Mouse (Mus musculus) bone marrow, adult 2 months (tissue): Measurements from ENCODE around the gene Olfr823. TPM values are rescaled to one million over a fixed set of nuclear protein-coding genes. Genes with fewer than 3 reads are reported as not detected.
"Not testable (repeated sequence)": the region's sequence is repeated elsewhere in the genome, so short reads cannot be mapped to it uniquely, and the experiment has no call there.

Experiments used
- H3K27ac ChIP-seq: fragments of 200-500 bp; 2 replicates; pipeline ENCODE4 v1.5.1; 2012; ENCODE audit warnings: low read depth, mild to moderate bottlenecking, control low read depth, inconsistent platforms, low read length; ENCODE audit not compliant: control insufficient read depth, poor library complexity, insufficient read depth
- H3K4me1 ChIP-seq: fragments of 200-500 bp; 2 replicates; pipeline ENCODE4 v1.6.1; 2011; ENCODE audit warnings: low read length; ENCODE audit not compliant: control insufficient read depth, insufficient read depth
- H3K4me3 ChIP-seq: fragments of 200-500 bp; replicated peaks from 2 replicates; pipeline ENCODE3; 2011; ENCODE audit warnings: mild to moderate bottlenecking, low read depth, low read length, control low read depth; ENCODE audit not compliant: control insufficient read depth
- CTCF ChIP-seq: fragments of 200-500 bp; IDR thresholded peaks from 2 replicates; pipeline ENCODE4 v1.5.1; 2011; ENCODE audit warnings: low read length, control low read depth; ENCODE audit not compliant: control insufficient read depth, insufficient read depth
- POLR2A ChIP-seq: fragments of 200-500 bp; IDR thresholded peaks from 2 replicates; pipeline ENCODE4 v1.6.1; 2011; ENCODE audit warnings: low read depth, mild to moderate bottlenecking, control low read depth, low read length, borderline replicate concordance; ENCODE audit not compliant: control insufficient read depth
- WGBS: fragments of 180-500 bp; shearing (Covaris S2); methylation state at CpG from one replicate; pipeline ENCODE4 v1.1.7; 2018; 5-methylcytosine and 5-hydroxymethylcytosine counted together
- polyA plus RNA-seq: library from polyadenylated mRNA; stranded (reverse); fragments of >200 nt; gene quantifications from 2 replicates; pipeline ENCODE4 v1.2.4, GENCODE M21; 2011; ENCODE audit warnings: low replicate concordance; ENCODE audit not compliant: missing spikeins, insufficient read depth, insufficient read length

Olfr823 gene
- not detected in 2 replicates for polyA plus RNA-seq

- not testable (repeated sequence) for H3K4me3 ChIP-seq
- WGBS = 69% methylated on average over 1 of the region's 1 CpGs
Observed at GRCm38 (mm10) chr10:130115283-130115682, at the start of gene Olfr823. TSS of gene Olfr823 (minus strand) at chr10:130115383.

GRCm38 (mm10) chr10:130144121-130144520, 28.9 kb upstream of the Olfr823 start:
- WGBS = 67% methylated on average over 5 of the region's 5 CpGs
- Histone ChIP-seq H3K27ac (no peak overlapping the region), H3K4me1 (no peaks in the 10 kb centered on the region), H3K4me3 (no peak overlapping the region)
- TF ChIP-seq CTCF = no peak
- TF ChIP-seq POLR2A = no peak

More at GRCm38 (mm10) chr10:130115283-130115682, at the start of gene Olfr823:
- H3K27ac ChIP-seq, H3K4me1 ChIP-seq: not testable (repeated sequence)

- H3K4me3 ChIP-seq, H3K4me1 ChIP-seq, H3K27ac ChIP-seq: not testable (repeated sequence)
- WGBS = 75% methylated on average over 5 of the region's 5 CpGs
Observed at GRCm38 (mm10) chr10:130142481-130142880, 27.3 kb upstream of the Olfr823 start.

- no peaks in the 10 kb centered on the region for H3K4me1 ChIP-seq
- no peak overlapping the region for H3K4me3 ChIP-seq
- H3K27ac ChIP-seq = no peak overlapping the region
- TF ChIP-seq CTCF (no peak), POLR2A (no peak)
Observed at GRCm38 (mm10) chr10:130134811-130135210, 19.6 kb upstream of the Olfr823 start.

GRCm38 (mm10) chr10:130129900-130130299, 14.7 kb upstream of the Olfr823 start, which contains the start of gene Olfr824:
TSS of gene Olfr824 (minus strand) at chr10:130130000.
- H3K4me3 ChIP-seq, H3K4me1 ChIP-seq, H3K27ac ChIP-seq: not testable (repeated sequence)

- H3K27ac ChIP-seq, H3K4me1 ChIP-seq, H3K4me3 ChIP-seq: not testable (repeated sequence)
- WGBS = 73% methylated on average over 3 of the region's 3 CpGs
Observed at GRCm38 (mm10) chr10:130116045-130116444, 862 bp upstream of the Olfr823 start.

GRCm38 (mm10) chr10:130096104-130096503, 19.1 kb downstream of the Olfr823 start:
- TF ChIP-seq POLR2A = no peak
- no peak for TF ChIP-seq CTCF
- Histone ChIP-seq H3K4me1 (no peaks in the 10 kb centered on the region), H3K27ac (no peak overlapping the region), H3K4me3 (no peak overlapping the region)

GRCm38 (mm10) chr10:130092838-130093440, 22.2 kb downstream of the Olfr823 start:
- H3K27ac ChIP-seq = no peak overlapping the region
- H3K4me3 ChIP-seq = no peak overlapping the region
- WGBS = 16% methylated on average over 5 of the region's 5 CpGs
- TF ChIP-seq POLR2A (no peak), CTCF (no peak)
- H3K4me1 ChIP-seq = no peaks in the 10 kb centered on the region

GRCm38 (mm10) chr10:130070910-130071309, 44.3 kb downstream of the Olfr823 start, which contains the start of gene Olfr822:
TSS of gene Olfr822 (plus strand) at chr10:130071210.
- Histone ChIP-seq H3K4me3 (no peak within 1 kb of the TSS), H3K27ac (no peak within 1 kb of the TSS), H3K4me1 (no peaks in the 10 kb centered on the region)
- TF ChIP-seq CTCF (no peak), POLR2A (no peak)

Other genes with a start within 250 kb of the Olfr823 start
- gene Olfr814, start 235.5 kb downstream of the Olfr823 start, polyA plus RNA-seq = not detected in 2 replicates
- not detected in 2 replicates for gene Olfr815, start 209.5 kb downstream of the Olfr823 start, polyA plus RNA-seq
- gene Olfr816, start 199.8 kb downstream of the Olfr823 start, polyA plus RNA-seq = not detected in 2 replicates
- not detected in 2 replicates for gene Olfr818, start 166.3 kb downstream of the Olfr823 start, polyA plus RNA-seq
- gene Olfr819, start 148.1 kb downstream of the Olfr823 start, polyA plus RNA-seq = not detected in 2 replicates
- not detected in 2 replicates for gene Olfr247, start 139.2 kb downstream of the Olfr823 start, polyA plus RNA-seq
- gene Gm10310, start 130.3 kb downstream of the Olfr823 start, polyA plus RNA-seq = 0.27 TPM in 1 of 2 replicates, not detected in the other
- not detected in 2 replicates for gene Olfr820, start 102.8 kb downstream of the Olfr823 start, polyA plus RNA-seq
- gene Olfr821, start 85.0 kb downstream of the Olfr823 start, polyA plus RNA-seq = not detected in 2 replicates
- gene Olfr822, start 44.2 kb downstream of the Olfr823 start, polyA plus RNA-seq = not detected in 2 replicates
- not detected in 2 replicates for gene Olfr824, start 14.6 kb upstream of the Olfr823 start, polyA plus RNA-seq
- not detected in 2 replicates for gene Olfr825, start 51.4 kb upstream of the Olfr823 start, polyA plus RNA-seq
- gene Olfr826, start 68.8 kb upstream of the Olfr823 start, polyA plus RNA-seq = not detected in 2 replicates
- not detected in 2 replicates for gene Olfr827, start 99.0 kb upstream of the Olfr823 start, polyA plus RNA-seq
- gene Neurod4, start 164.9 kb upstream of the Olfr823 start, polyA plus RNA-seq = not detected in 2 replicates
- gene Tespa1, start 207.5 kb upstream of the Olfr823 start, polyA plus RNA-seq = 4.5 and 7.9 TPM in 2 replicates